Mouse (Mus musculus): Measurements from ENCODE around the gene Tmcc2.

DNA sequence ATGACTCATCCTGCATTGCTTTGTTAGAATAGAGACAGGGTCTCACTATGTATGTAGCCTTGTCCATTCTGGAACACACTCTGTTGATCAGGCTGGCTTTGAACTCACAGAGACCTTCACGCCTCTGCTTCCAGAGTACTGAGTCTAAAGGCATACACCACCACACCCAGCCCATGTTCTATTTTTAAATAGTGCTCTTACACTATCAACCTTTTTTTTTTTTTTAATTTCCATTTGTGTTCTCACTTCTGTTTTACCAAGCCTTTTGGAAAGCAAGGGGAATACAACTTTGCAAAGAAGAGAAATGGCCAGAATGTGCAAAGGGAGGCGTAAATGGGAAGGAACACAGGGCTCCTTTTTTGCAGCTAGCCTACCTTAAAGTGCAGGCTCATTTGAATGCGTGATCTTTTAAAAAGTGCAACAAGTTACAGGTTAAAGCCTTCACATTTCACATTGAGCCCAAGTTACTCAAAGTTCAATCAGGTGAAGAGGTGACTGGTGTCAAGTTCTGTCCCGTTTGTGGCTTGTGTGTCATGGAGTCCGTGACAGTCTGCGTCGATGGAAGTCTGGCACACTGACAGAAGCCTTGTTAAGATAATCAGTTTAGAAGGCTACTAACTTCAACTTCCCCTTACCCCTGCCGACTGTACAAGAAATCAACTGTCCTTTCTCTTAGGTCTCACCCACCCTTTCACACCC lies 25.3 kb upstream of the Tmcc2 start:
- TF ChIP-seq POLR2A (IDR thresholded peaks at IDR 0.05; ENCODE audit: control insufficient read depth, extremely low read depth, insufficient read depth, low read length, poor library complexity) (no peak), CTCF (IDR thresholded peaks at IDR 0.05; ENCODE audit: borderline replicate concordance, control insufficient read depth, extremely low read depth, insufficient read depth, low read length, poor library complexity) (no peak)

All from thymus, adult 2 months (tissue).